Mouse (Mus musculus) heart, postnatal 0 days (tissue): ENCODE data around the gene Rbm33.

Experiments used
- CTCF ChIP-seq: IDR thresholded peaks from 2 replicates; pipeline ENCODE4 v1.5.1; 2016; ENCODE audit warnings: antibody characterized with exemption, control low read depth, low read depth
- EP300 ChIP-seq: IDR thresholded peaks from 2 replicates; pipeline ENCODE4 v1.6.1; 2016; ENCODE audit warnings: antibody characterized with exemption, low read depth

- TF ChIP-seq CTCF (no peak), EP300 (no peak)
These were observed 148.1 kb downstream of the Rbm33 start for GRCm38 (mm10) chr5:28465099-28465406.
